Mouse (Mus musculus): ENCODE results near the gene Wrap73.

Gene Wrap73

GRCm38 (mm10) chr4:154185001-154185400, 42.8 kb downstream of the Wrap73 start:
- no peak for DNase-seq (ENCODE audit: low spot score)

- DNase-seq (ENCODE audit: low spot score): no peak
These were observed 43.9 kb downstream of the Wrap73 start for GRCm38 (mm10) chr4:154186002-154186537.

- no peak for DNase-seq (ENCODE audit: low spot score)
These were observed 46.8 kb downstream of the Wrap73 start for GRCm38 (mm10) chr4:154188948-154189347.

GRCm38 (mm10) chr4:154197961-154198360, 55.8 kb downstream of the Wrap73 start:
- no peak for DNase-seq (ENCODE audit: low spot score)

- no peak for DNase-seq (ENCODE audit: low spot score)
These were observed 56.3 kb downstream of the Wrap73 start for GRCm38 (mm10) chr4:154198377-154198961.

- DNase-seq (ENCODE audit: low spot score): no peak
These were observed 59.3 kb downstream of the Wrap73 start for GRCm38 (mm10) chr4:154201511-154201910.

- no peak for DNase-seq (ENCODE audit: low spot score)
These were observed 62.4 kb downstream of the Wrap73 start for GRCm38 (mm10) chr4:154204532-154204931.

GRCm38 (mm10) chr4:154205392-154205791, 63.2 kb downstream of the Wrap73 start:
- DNase-seq (ENCODE audit: low spot score): no peak

GRCm38 (mm10) chr4:154207261-154207660, 65.1 kb downstream of the Wrap73 start:
- no peak for DNase-seq (ENCODE audit: low spot score)

- no peak for DNase-seq (ENCODE audit: low spot score)
These were observed 66.9 kb downstream of the Wrap73 start for GRCm38 (mm10) chr4:154209054-154209453.

GRCm38 (mm10) chr4:154209825-154210224, 67.7 kb downstream of the Wrap73 start:
- DNase-seq (ENCODE audit: low spot score): no peak

GRCm38 (mm10) chr4:154211459-154211858, 69.3 kb downstream of the Wrap73 start:
- DNase-seq (ENCODE audit: low spot score): no peak

GRCm38 (mm10) chr4:154213586-154213985, 71.4 kb downstream of the Wrap73 start:
- DNase-seq (ENCODE audit: low spot score): no peak

- no peak for DNase-seq (ENCODE audit: low spot score)
These were observed 71.9 kb downstream of the Wrap73 start for GRCm38 (mm10) chr4:154214075-154214474.
